Mouse (Mus musculus): ENCODE measurements around the gene H2-T3.

- no peak for TF ChIP-seq CTCF (IDR thresholded peaks at IDR 0.05; ENCODE audit: insufficient read depth, low read length)
- no peak for TF ChIP-seq POLR2A (IDR thresholded peaks at IDR 0.05; ENCODE audit: borderline replicate concordance, extremely low read depth, low read depth, low read length)
Measured at GRCm38 (mm10) chr17:36205862-36206261, 15.8 kb upstream of the H2-T3 start.
